Mouse (Mus musculus): Measurements from ENCODE around the gene Cend1. TPM values are rescaled to one million over a fixed set of nuclear protein-coding genes. Genes with fewer than 3 reads are reported as not detected.

The Cend1 gene
- polyA plus RNA-seq, 1 experiment from 2014 or later, result 0.25 TPM

DNA sequence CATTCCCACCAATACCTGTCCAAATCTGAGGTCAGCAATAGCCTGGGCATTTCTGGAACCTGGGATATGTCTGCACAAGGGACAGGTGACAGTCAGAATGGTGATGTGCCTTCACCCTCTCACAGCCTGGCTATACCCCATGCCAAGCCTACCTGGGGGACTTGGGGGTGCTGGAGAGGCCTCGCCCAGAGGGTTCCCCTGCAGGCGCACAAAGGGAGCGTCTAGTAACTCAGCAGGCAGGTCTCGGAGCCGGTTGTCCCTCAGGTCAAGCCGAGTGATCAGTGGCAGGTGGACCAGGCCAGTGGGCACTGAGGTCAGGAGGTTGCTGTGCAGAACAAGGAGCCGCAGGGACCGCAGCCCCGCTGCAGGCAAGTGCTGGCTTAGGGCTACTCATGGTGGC lies 12.2 kb upstream of the Cend1 start:
- Histone ChIP-seq H3K4me1 (ENCODE audit: insufficient read depth, low read depth, low read length) (peaks cover 17% of the 10 kb centered on the region), H3K27ac (ENCODE audit: low read length) (no peak overlapping the region), H3K36me3 (ENCODE audit: insufficient read depth, low read length) (no peaks in the 10 kb centered on the region), H3K27me3 (replicated peaks; ENCODE audit: insufficient read depth, low read length) (no peaks in the 10 kb centered on the region), H3K4me2 (replicated peaks; ENCODE audit: low read depth, low read length) (no peak overlapping the region), H3K9me3 (ENCODE audit: low read length) (no peaks in the 10 kb centered on the region), H3K4me3 (ENCODE audit: low read depth, low read length) (no peak overlapping the region), H3K9ac (replicated peaks; ENCODE audit: low read depth) (no peak overlapping the region)
- no peak for ATAC-seq
- DNase-seq (ENCODE audit: low spot score), result no peak
- whole genome bisulfite sequencing, result 92% methylated on average over 9 of the region's 9 CpGs
- TF ChIP-seq CTCF (IDR thresholded peaks at IDR 0.05) (no peak), EP300 (IDR thresholded peaks at IDR 0.05) (no peak)

DNA sequence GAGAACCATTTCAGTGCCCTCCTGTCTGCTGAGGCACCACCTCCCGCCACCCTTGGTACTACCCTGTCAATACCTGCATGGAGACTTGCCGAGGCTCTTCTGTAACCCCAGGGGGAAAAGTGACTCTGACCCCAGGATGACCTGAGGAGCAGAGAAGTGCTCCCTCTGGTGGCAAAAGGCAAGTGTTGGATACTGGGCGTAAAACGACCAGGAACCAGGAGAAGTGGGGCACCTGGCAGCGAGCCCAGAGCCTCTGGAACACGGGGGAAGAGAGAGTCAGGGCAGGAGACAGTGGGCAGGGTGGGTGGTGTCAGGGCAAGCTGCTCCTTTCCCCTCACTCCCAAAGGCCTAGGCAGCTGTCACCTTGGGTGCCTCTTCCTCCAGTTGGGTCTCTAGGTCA lies 11.3 kb upstream of the Cend1 start:
- no peak overlapping the region for H3K4me2 ChIP-seq (replicated peaks; ENCODE audit: low read depth, low read length)
- H3K9me3 ChIP-seq (ENCODE audit: low read length), result no peaks in the 10 kb centered on the region
- ATAC-seq (0 out of 2 replicates have a peak, but pooled peaks have one; percentile 7), DNase-seq (ENCODE audit: low spot score) (peak; percentile 82)
- 20% methylated on average over 6 of the region's 6 CpGs for WGBS
- TF ChIP-seq EP300 (IDR thresholded peaks at IDR 0.05), result no peak
- peak; percentile 85 for TF ChIP-seq CTCF (IDR thresholded peaks at IDR 0.05)
- H3K4me1 ChIP-seq (ENCODE audit: insufficient read depth, low read depth, low read length), result peaks cover 18% of the 10 kb centered on the region
- H3K27ac ChIP-seq (ENCODE audit: low read length), result no peak overlapping the region
- no peaks in the 10 kb centered on the region for H3K36me3 ChIP-seq (ENCODE audit: insufficient read depth, low read length)
- no peak overlapping the region for H3K9ac ChIP-seq (replicated peaks; ENCODE audit: low read depth)
- no peaks in the 10 kb centered on the region for H3K27me3 ChIP-seq (replicated peaks; ENCODE audit: insufficient read depth, low read length)
- no peak overlapping the region for H3K4me3 ChIP-seq (ENCODE audit: low read depth, low read length)

DNA sequence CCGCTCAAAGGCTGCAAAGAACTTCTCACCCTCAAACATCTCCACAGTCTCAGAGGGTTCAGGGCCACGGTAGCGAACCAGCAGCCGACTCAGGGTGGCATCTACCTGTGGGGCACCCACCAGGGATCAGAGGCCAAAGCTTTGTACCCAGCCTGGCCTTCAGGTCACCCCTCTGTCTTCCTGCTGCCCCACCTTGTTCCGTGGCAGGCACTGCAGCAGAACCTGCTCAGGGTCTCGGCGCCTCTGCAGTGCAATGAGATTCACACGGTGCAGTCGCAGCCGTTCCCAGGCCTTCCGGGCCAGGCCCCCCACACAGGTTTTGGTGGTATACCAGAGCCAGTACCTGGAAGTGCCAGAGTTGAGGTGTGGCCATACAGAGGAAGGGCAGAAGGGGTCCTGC lies 10.5 kb upstream of the Cend1 start:
- H3K27me3 ChIP-seq (replicated peaks; ENCODE audit: insufficient read depth, low read length), result no peaks in the 10 kb centered on the region
- no peak overlapping the region for H3K4me2 ChIP-seq (replicated peaks; ENCODE audit: low read depth, low read length)
- H3K36me3 ChIP-seq (ENCODE audit: insufficient read depth, low read length), result no peaks in the 10 kb centered on the region
- no peak for TF ChIP-seq EP300 (IDR thresholded peaks at IDR 0.05)
- H3K9ac ChIP-seq (replicated peaks; ENCODE audit: low read depth), result no peak overlapping the region
- peaks cover 21% of the 10 kb centered on the region for H3K4me1 ChIP-seq (ENCODE audit: insufficient read depth, low read depth, low read length)
- ATAC-seq (no peak), DNase-seq (ENCODE audit: low spot score) (no peak)
- 96% methylated on average over 11 of the region's 11 CpGs for WGBS
- H3K27ac ChIP-seq (ENCODE audit: low read length), result no peak overlapping the region
- no peak overlapping the region for H3K4me3 ChIP-seq (ENCODE audit: low read depth, low read length)
- no peaks in the 10 kb centered on the region for H3K9me3 ChIP-seq (ENCODE audit: low read length)

DNA sequence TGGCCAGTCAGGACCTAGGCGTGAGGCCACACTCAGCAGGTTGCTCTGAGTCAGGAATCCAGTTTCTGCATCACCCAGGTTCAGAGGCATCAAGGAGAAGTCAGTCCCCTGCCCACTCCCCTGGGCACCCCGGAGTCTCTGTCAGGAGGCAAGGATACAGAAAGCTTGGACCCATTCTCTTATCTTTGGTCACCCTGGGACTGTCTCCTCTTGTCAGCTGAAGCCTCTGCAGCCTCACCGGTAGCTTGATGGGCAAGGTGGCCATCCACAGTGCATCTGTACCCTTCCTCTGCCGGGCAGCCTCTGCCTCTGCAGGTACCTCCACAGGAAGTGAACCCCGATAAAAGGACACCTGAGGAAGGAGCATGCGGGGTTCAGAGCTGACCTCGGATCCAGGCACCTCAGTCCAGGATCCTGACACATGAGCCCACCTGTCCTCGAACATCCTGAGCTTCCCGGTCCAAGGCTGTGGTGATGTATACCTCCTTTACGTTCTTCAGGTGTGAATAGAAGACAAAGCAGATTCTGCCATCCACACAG lies 9.9 kb upstream of the Cend1 start:
- H3K4me3 ChIP-seq (ENCODE audit: low read depth, low read length), result no peak overlapping the region
- no peak overlapping the region for H3K4me2 ChIP-seq (replicated peaks; ENCODE audit: low read depth, low read length)
- H3K9me3 ChIP-seq (ENCODE audit: low read length), result no peaks in the 10 kb centered on the region
- H3K27ac ChIP-seq (ENCODE audit: low read length), result no peak overlapping the region
- 93% methylated on average over 10 of the region's 10 CpGs for WGBS
- H3K27me3 ChIP-seq (replicated peaks; ENCODE audit: insufficient read depth, low read length), result no peaks in the 10 kb centered on the region
- TF ChIP-seq EP300 (IDR thresholded peaks at IDR 0.05) (no peak), CTCF (IDR thresholded peaks at IDR 0.05) (no peak)
- peaks cover 27% of the 10 kb centered on the region for H3K4me1 ChIP-seq (ENCODE audit: insufficient read depth, low read depth, low read length)
- no peaks in the 10 kb centered on the region for H3K36me3 ChIP-seq (ENCODE audit: insufficient read depth, low read length)
- no peak for ATAC-seq
- no peak for DNase-seq (ENCODE audit: low spot score)
- H3K9ac ChIP-seq (replicated peaks; ENCODE audit: low read depth), result no peak overlapping the region

GRCm38 (mm10) chr7:141438201-141438968 lies 9.1 kb upstream of the Cend1 start:
- TF ChIP-seq CTCF (IDR thresholded peaks at IDR 0.05) (no peak), EP300 (IDR thresholded peaks at IDR 0.05) (no peak)
- WGBS, result 90% methylated on average over 12 of the region's 12 CpGs
- Histone ChIP-seq H3K9me3 (ENCODE audit: low read length) (no peaks in the 10 kb centered on the region), H3K27ac (ENCODE audit: low read length) (no peak overlapping the region), H3K36me3 (ENCODE audit: insufficient read depth, low read length) (no peaks in the 10 kb centered on the region), H3K4me3 (ENCODE audit: low read depth, low read length) (no peak overlapping the region), H3K4me1 (ENCODE audit: insufficient read depth, low read depth, low read length) (peaks cover 25% of the 10 kb centered on the region), H3K27me3 (replicated peaks; ENCODE audit: insufficient read depth, low read length) (no peaks in the 10 kb centered on the region), H3K4me2 (replicated peaks; ENCODE audit: low read depth, low read length) (no peak overlapping the region), H3K9ac (replicated peaks; ENCODE audit: low read depth) (no peak overlapping the region)
- ATAC-seq (no peak), DNase-seq (ENCODE audit: low spot score) (no peak)

- peak; percentile 86 for ATAC-seq
- Histone ChIP-seq H3K4me2 (replicated peaks; ENCODE audit: low read depth, low read length) (peak within 1 kb of the TSS; percentile 86), H3K27ac (ENCODE audit: low read length) (0 out of 2 replicates have a peak within 1 kb of the TSS, but pooled peaks have one; percentile 20), H3K4me3 (ENCODE audit: low read depth, low read length) (peak within 1 kb of the TSS; percentile 65), H3K9ac (replicated peaks; ENCODE audit: low read depth) (peak within 1 kb of the TSS; percentile 36), H3K4me1 (ENCODE audit: insufficient read depth, low read depth, low read length) (peaks cover 20% of the 10 kb centered on the region), H3K9me3 (ENCODE audit: low read length) (no peaks in the 10 kb centered on the region), H3K27me3 (replicated peaks; ENCODE audit: insufficient read depth, low read length) (no peaks in the 10 kb centered on the region), H3K36me3 (ENCODE audit: insufficient read depth, low read length) (no peaks in the 10 kb centered on the region)
- DNase-seq (ENCODE audit: low spot score), result peak; percentile 87
- no peak for TF ChIP-seq EP300 (IDR thresholded peaks at IDR 0.05)
- TF ChIP-seq CTCF (IDR thresholded peaks at IDR 0.05), result peak; percentile 83
- 5% methylated on average over 52 of the region's 53 CpGs for WGBS
These were observed 8.2 kb upstream of the Cend1 start, which contains the start of gene Slc25a22 for GRCm38 (mm10) chr7:141437178-141438120. Gene Slc25a22, minus strand, starts transcription at chr7:141437892.
